Mouse (Mus musculus) forebrain, embryonic 14.5 days (tissue): ENCODE data around the gene Sipa1. TPM values are rescaled to one million over a fixed set of nuclear protein-coding genes. Genes with fewer than 3 reads are reported as not detected.
A peak's percentile ranks its signal among the peaks of the same experiment; 100 is the strongest.

ENCODE experiments used
- ATAC-seq: fragments of 200-750 bp; cut with Nextera tagmentation; 2 replicates; pipeline ENCODE4 v1.8.0; 2017; ENCODE audit warnings: mild to moderate bottlenecking, moderate library complexity
- DNase-seq: peaks from one replicate; pipeline ENCODE4 v3.0.0-alpha.2; 2015; ENCODE audit warnings: low spot score
- H3K27ac ChIP-seq: fragments of 300-500 bp; sonication (generic); 2 replicates; pipeline ENCODE4 v1.5.1; 2014; ENCODE audit warnings: low read depth, mild to moderate bottlenecking, control low read depth, low read length, moderate library complexity
- H3K27me3 ChIP-seq: fragments of 300-500 bp; sonication (generic); replicated peaks from 2 replicates; pipeline ENCODE4 v1.6.1; 2014; ENCODE audit warnings: low read length, control low read depth, mixed read lengths; ENCODE audit not compliant: control insufficient read depth, insufficient read depth
- H3K36me3 ChIP-seq: fragments of 300-500 bp; sonication (generic); 2 replicates; pipeline ENCODE4 v1.6.1; 2014; ENCODE audit warnings: low read length, control low read depth; ENCODE audit not compliant: control insufficient read depth, insufficient read depth
- H3K4me1 ChIP-seq: fragments of 300-500 bp; sonication (generic); 2 replicates; pipeline ENCODE4 v1.6.1; 2014; ENCODE audit warnings: antibody characterized with exemption, low read length, control low read depth; ENCODE audit not compliant: control insufficient read depth, insufficient read depth
- H3K4me2 ChIP-seq: fragments of 300-500 bp; sonication (generic); 2 replicates; pipeline ENCODE4 v1.6.1; 2014; ENCODE audit warnings: mild to moderate bottlenecking, control low read depth, low read length
- H3K4me3 ChIP-seq: fragments of 300-500 bp; sonication (generic); 2 replicates; pipeline ENCODE4 v1.5.1; 2014; ENCODE audit warnings: low read depth, low read length, control low read depth
- H3K9ac ChIP-seq: fragments of 300-500 bp; sonication (generic); 2 replicates; pipeline ENCODE4 v1.6.1; 2014; ENCODE audit warnings: mild to moderate bottlenecking, low read length, control low read depth, moderate library complexity
- H3K9me3 ChIP-seq: fragments of 300-500 bp; sonication (generic); replicated peaks from 2 replicates; pipeline ENCODE4 v1.6.1; 2016; ENCODE audit warnings: low read length, control low read depth, mixed read lengths; ENCODE audit not compliant: control insufficient read depth
- WGBS: fragments of 180-500 bp; shearing (Covaris S2); extraction: QIAGEN DNeasy Blood & Tissue Kit; methylation state at CpG from one replicate; pipeline ENCODE4 v1.1.7; 2014; 5-methylcytosine and 5-hydroxymethylcytosine counted together
- polyA plus RNA-seq: library from polyadenylated mRNA; unstranded; fragments of >200 nt; fragmentation: Nextera tagmentation; extraction: Ambion mirVana; gene quantifications from 2 replicates; pipeline ENCODE4 v1.2.1, GENCODE M21; 2014

Gene Sipa1
- polyA plus RNA-seq, 1 experiment from 2014 or later, result 9.2 TPM

GRCm38 (mm10) chr19:5695849-5696462, 32.4 kb upstream of the Sipa1 start:
- peak; percentile 83 for ATAC-seq
- Histone ChIP-seq H3K4me3 (peak overlapping the region; percentile 31), H3K27ac (no peak overlapping the region), H3K36me3 (peaks cover 88% of the 10 kb centered on the region), H3K9ac (peak overlapping the region; percentile 51), H3K4me1 (peaks cover 8% of the 10 kb centered on the region), H3K27me3 (no peaks in the 10 kb centered on the region), H3K9me3 (no peaks in the 10 kb centered on the region), H3K4me2 (peak overlapping the region; percentile 58)
- WGBS, result 5% methylated on average over 41 of the region's 41 CpGs
- DNase-seq, result peak; percentile 68

GRCm38 (mm10) chr19:5693801-5694200, 30.3 kb upstream of the Sipa1 start:
- Histone ChIP-seq H3K36me3 (peaks cover 72% of the 10 kb centered on the region), H3K4me2 (no peak overlapping the region), H3K27me3 (no peaks in the 10 kb centered on the region), H3K9ac (0 out of 2 replicates have a peak overlapping the region, but pooled peaks have one; percentile 8), H3K4me1 (peaks cover 16% of the 10 kb centered on the region), H3K9me3 (no peaks in the 10 kb centered on the region), H3K4me3 (no peak overlapping the region), H3K27ac (no peak overlapping the region)
- ATAC-seq (no peak), DNase-seq (no peak)
- WGBS, result 83% methylated on average over 6 of the region's 6 CpGs

GRCm38 (mm10) chr19:5692913-5693396, 29.4 kb upstream of the Sipa1 start:
- H3K9ac ChIP-seq, result peak overlapping the region; percentile 32; the same call in 1 of the 2 replicates
- peaks cover 17% of the 10 kb centered on the region for H3K4me1 ChIP-seq
- WGBS, result 86% methylated on average over 10 of the region's 10 CpGs
- ATAC-seq (no peak), DNase-seq (no peak)
- H3K9me3 ChIP-seq, result no peaks in the 10 kb centered on the region
- no peak overlapping the region for H3K4me3 ChIP-seq
- H3K36me3 ChIP-seq, result peaks cover 63% of the 10 kb centered on the region
- 0 out of 2 replicates have a peak overlapping the region, but pooled peaks have one; percentile 4 for H3K4me2 ChIP-seq
- 0 out of 2 replicates have a peak overlapping the region, but pooled peaks have one; percentile 27 for H3K27ac ChIP-seq
- no peaks in the 10 kb centered on the region for H3K27me3 ChIP-seq

DNA sequence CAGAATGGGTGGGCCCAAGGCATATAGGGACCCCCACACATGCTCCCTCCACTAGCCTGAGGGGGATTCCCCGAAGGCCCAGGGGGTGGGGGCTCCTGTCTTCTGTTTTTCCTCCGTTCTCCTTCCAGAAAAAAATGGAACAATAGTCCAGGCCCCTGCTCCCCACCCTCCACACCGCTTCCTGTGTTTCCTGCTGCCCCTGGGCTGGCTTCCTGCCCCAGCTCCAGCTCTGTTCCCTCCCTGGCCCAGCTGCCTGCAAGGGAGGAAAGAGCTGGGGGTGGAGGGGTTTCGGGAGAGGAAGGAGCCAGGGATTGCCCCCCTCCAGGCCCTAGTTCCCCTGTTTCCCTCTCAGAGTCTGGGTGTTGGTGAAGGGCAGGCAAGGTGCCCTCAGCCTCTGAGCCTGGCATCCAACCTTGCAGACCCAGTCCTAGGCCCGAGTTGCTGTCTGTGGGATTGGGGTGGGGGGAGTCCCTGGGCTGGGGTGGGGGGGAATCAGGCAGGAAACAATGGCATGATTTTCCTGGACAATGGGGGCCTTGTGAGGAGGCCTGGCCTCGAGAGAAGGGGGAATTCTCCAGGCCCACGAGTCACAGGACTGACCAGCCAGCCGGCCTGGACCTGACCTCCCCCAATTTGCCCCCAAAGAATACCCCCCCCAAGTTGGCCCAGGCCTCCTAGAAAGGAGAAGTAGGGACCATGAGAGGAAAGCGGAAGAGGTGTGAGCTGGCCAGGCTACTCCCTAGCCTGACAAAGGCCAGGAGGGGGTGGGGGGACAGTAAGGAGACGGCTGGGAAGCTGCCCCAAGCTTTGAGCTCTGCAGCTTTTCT, 28.8 kb upstream of the Sipa1 start:
- WGBS, result 74% methylated on average over 10 of the region's 10 CpGs
- Histone ChIP-seq H3K4me3 (no peak overlapping the region), H3K36me3 (peaks cover 57% of the 10 kb centered on the region)

DNA sequence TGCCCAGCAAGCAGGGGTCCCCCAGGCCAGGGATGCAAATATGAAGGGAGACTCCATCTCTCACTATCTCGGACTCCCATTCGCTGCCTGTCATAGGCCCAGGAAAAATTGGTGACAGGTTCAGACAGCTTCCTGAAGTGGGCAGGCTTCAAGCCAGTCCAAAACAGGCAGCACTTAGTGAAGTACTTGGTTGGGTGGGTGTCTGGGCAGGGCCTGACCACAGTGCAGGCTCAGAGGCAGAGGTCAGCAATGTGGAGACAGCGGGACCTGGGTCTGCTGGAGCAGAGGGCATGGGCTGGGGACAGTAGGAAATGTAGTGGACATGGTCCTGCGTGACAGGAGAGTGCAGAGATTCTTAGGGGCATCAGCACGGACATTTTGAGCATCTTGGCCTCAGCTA, 28.1 kb upstream of the Sipa1 start:
- Histone ChIP-seq H3K36me3 (peaks cover 54% of the 10 kb centered on the region), H3K4me3 (0 out of 2 replicates have a peak overlapping the region, but pooled peaks have one; percentile 89), H3K4me2 (peak overlapping the region; percentile 100), H3K9ac (peak overlapping the region; percentile 40), H3K27me3 (no peaks in the 10 kb centered on the region), H3K27ac (no peak overlapping the region), H3K9me3 (no peaks in the 10 kb centered on the region), H3K4me1 (peaks cover 24% of the 10 kb centered on the region)
- ATAC-seq (no peak), DNase-seq (no peak)
- 93% methylated on average over 5 of the region's 5 CpGs for WGBS

More for the DNA sequence above, 28.8 kb upstream of the Sipa1 start:
- Histone ChIP-seq H3K27me3 (no peaks in the 10 kb centered on the region), H3K4me2 (peak overlapping the region; percentile 4; the same call in 1 of the 2 replicates), H3K9ac (peak overlapping the region; percentile 40), H3K27ac (peak overlapping the region; percentile 27; the same call in 1 of the 2 replicates), H3K9me3 (no peaks in the 10 kb centered on the region), H3K4me1 (peaks cover 23% of the 10 kb centered on the region)
- no peak for DNase-seq
- no peak for ATAC-seq

- Histone ChIP-seq H3K36me3 (peaks cover 55% of the 10 kb centered on the region), H3K9ac (peak overlapping the region; percentile 84), H3K4me3 (peak overlapping the region; percentile 89), H3K4me2 (peak overlapping the region; percentile 100), H3K27me3 (no peaks in the 10 kb centered on the region), H3K9me3 (no peaks in the 10 kb centered on the region), H3K4me1 (peaks cover 21% of the 10 kb centered on the region), H3K27ac (peak overlapping the region; percentile 61; the same call in 1 of the 2 replicates)
- no peak for DNase-seq
- ATAC-seq, result no peak
- 77% methylated on average over 15 of the region's 15 CpGs for whole genome bisulfite sequencing
Measured at GRCm38 (mm10) chr19:5690343-5690735, 26.8 kb upstream of the Sipa1 start.

DNA sequence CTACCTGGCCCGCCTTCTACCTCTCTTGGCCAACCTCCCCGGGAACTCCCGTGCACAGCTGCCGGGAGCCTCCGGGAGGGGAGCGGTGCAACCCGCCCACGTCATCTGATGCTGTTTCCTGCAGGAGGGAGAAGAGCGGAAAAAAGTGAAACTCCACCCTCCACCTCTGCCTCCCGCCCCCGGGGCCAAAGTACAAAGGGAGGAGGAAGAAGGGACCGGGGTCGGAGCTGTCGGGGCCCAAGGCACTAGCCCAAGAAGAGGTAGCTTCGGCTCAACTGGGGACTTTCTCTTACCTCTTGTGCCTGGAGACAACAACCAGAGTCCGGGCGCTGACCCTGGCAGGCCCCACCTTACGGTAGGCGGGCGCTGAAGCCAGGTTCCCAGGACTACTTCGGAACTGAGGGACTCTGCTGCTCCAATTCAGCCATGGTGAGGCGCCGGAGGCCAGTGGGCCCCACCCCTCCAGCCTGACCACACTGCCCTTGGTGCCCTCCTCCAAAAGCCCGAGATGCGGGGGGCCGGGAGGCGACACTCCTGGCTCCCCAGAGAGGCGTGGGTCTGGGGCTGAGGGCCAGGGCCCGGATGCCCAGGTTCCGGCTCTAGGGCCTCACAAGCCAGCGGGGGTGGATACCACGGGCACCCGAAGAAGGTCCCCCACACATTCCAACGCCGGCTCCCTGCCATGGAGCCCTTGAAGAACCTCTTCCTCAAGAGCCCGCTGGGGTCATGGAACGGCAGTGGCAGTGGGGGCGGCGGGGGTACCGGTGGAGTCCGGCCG, 26.2 kb upstream of the Sipa1 start:
- 9% methylated on average over 42 of the region's 42 CpGs for WGBS
- H3K9me3 ChIP-seq, result no peaks in the 10 kb centered on the region
- H3K27me3 ChIP-seq, result no peaks in the 10 kb centered on the region
- peak; percentile 29; the same call in 1 of the 2 replicates for ATAC-seq
- H3K4me2 ChIP-seq, result peak overlapping the region; percentile 100
- H3K36me3 ChIP-seq, result peaks cover 55% of the 10 kb centered on the region
- peak overlapping the region; percentile 89 for H3K4me3 ChIP-seq
- peak; percentile 66 for DNase-seq
- peak overlapping the region; percentile 61 for H3K27ac ChIP-seq
- peak overlapping the region; percentile 84 for H3K9ac ChIP-seq
- peaks cover 21% of the 10 kb centered on the region for H3K4me1 ChIP-seq

DNA sequence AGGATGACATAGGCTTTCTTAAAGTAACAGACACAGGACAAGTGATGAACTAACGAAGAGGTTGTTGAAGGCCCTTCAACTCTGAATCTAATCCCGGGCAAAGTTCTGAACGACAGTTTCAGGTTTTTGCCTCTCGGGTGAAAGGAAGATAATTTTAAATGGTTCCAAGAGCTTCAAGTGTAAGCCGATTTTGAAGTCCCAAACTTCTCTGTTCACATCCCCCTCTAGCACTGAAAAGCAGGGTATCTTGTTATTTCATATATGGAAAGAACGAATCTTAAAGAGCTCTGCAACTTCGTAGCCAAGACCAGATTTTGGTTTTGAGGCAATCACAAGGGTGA, 25.6 kb upstream of the Sipa1 start:
- peak overlapping the region; percentile 84 for H3K9ac ChIP-seq
- WGBS, result 2% methylated on average over 7 of the region's 7 CpGs
- H3K27me3 ChIP-seq, result no peaks in the 10 kb centered on the region
- ATAC-seq, result no peak
- peak overlapping the region; percentile 100 for H3K4me2 ChIP-seq
- peak overlapping the region; percentile 61 for H3K27ac ChIP-seq
- H3K4me1 ChIP-seq, result peaks cover 21% of the 10 kb centered on the region
- H3K36me3 ChIP-seq, result peaks cover 60% of the 10 kb centered on the region
- no peak for DNase-seq
- H3K4me3 ChIP-seq, result peak overlapping the region; percentile 89
- no peaks in the 10 kb centered on the region for H3K9me3 ChIP-seq
